Mouse (Mus musculus) midbrain, embryonic 14.5 days (tissue): Measurements from ENCODE around the gene Macf1. TPM values are rescaled to one million over a fixed set of nuclear protein-coding genes. Genes with fewer than 3 reads are reported as not detected.

ENCODE experiments used
- ATAC-seq: fragments of 200-750 bp; cut with Nextera tagmentation; 2 replicates; pipeline ENCODE4 v1.8.0; 2017; ENCODE audit warnings: moderate number of reproducible peaks, moderate library complexity; ENCODE audit not compliant: low FRiP score, low TSS enrichment
- DNase-seq: peaks from one replicate; pipeline ENCODE4 v3.0.0-alpha.2; 2015
- H3K27ac ChIP-seq: fragments of 300-500 bp; sonication (generic); replicated peaks from 2 replicates; pipeline ENCODE4 v1.5.1; 2014; ENCODE audit warnings: mild to moderate bottlenecking, low read depth, low read length, moderate library complexity
- H3K27me3 ChIP-seq: fragments of 300-500 bp; sonication (generic); 2 replicates; pipeline ENCODE4 v1.6.1; 2014; ENCODE audit warnings: low read length, control low read depth, mixed read lengths; ENCODE audit not compliant: control insufficient read depth, insufficient read depth
- H3K36me3 ChIP-seq: fragments of 300-500 bp; sonication (generic); 2 replicates; pipeline ENCODE4 v1.6.1; 2014; ENCODE audit warnings: low read length, control low read depth; ENCODE audit not compliant: control insufficient read depth, insufficient read depth
- H3K4me1 ChIP-seq: fragments of 300-500 bp; sonication (generic); 2 replicates; pipeline ENCODE4 v1.6.1; 2014; ENCODE audit warnings: mild to moderate bottlenecking, antibody characterized with exemption, low read length, control low read depth; ENCODE audit not compliant: control insufficient read depth, insufficient read depth
- H3K4me2 ChIP-seq: fragments of 300-500 bp; sonication (generic); 2 replicates; pipeline ENCODE4 v1.6.1; 2014; ENCODE audit warnings: mild to moderate bottlenecking, low read length, moderate library complexity
- H3K4me3 ChIP-seq: fragments of 300-500 bp; sonication (generic); replicated peaks from 2 replicates; pipeline ENCODE4 v1.5.1; 2014; ENCODE audit warnings: low read depth, low read length
- H3K9ac ChIP-seq: fragments of 300-500 bp; sonication (generic); replicated peaks from 2 replicates; pipeline ENCODE4 v1.6.1; 2014; ENCODE audit warnings: mild to moderate bottlenecking, low read length, moderate library complexity
- H3K9me3 ChIP-seq: fragments of 300-500 bp; sonication (generic); 2 replicates; pipeline ENCODE4 v1.6.1; 2016; ENCODE audit warnings: low read length, control low read depth, mixed read lengths; ENCODE audit not compliant: control insufficient read depth
- WGBS: fragments of 180-500 bp; shearing (Covaris S2); extraction: QIAGEN DNeasy Blood & Tissue Kit; methylation state at CpG from one replicate; pipeline ENCODE4 v1.1.7; 2014; 5-methylcytosine and 5-hydroxymethylcytosine counted together
- polyA plus RNA-seq: library from polyadenylated mRNA; unstranded; fragments of >200 nt; fragmentation: Nextera tagmentation; extraction: Ambion mirVana; gene quantifications from 2 replicates; pipeline ENCODE4 v1.2.1, GENCODE M21; 2014

The Macf1 gene
- polyA plus RNA-seq, 1 experiment from 2014 or later: 140 TPM

GRCm38 (mm10) chr4:123707340-123707739, 23.2 kb upstream of the Macf1 start:
- Histone ChIP-seq H3K4me2 (no peak overlapping the region), H3K4me1 (no peaks in the 10 kb centered on the region), H3K36me3 (peaks cover 4% of the 10 kb centered on the region; the same call in 1 of the 2 replicates), H3K9me3 (no peaks in the 10 kb centered on the region), H3K9ac (no peak overlapping the region), H3K4me3 (no peak overlapping the region), H3K27me3 (no peaks in the 10 kb centered on the region), H3K27ac (no peak overlapping the region)
- WGBS: 96% methylated on average over 5 of the region's 5 CpGs
- ATAC-seq: no peak
- DNase-seq: no peak

- H3K27me3 ChIP-seq: no peaks in the 10 kb centered on the region
- no peaks in the 10 kb centered on the region for H3K36me3 ChIP-seq
- no peak overlapping the region for H3K4me3 ChIP-seq
- WGBS: 93% methylated on average over 2 of the region's 2 CpGs
- DNase-seq: no peak
- H3K4me1 ChIP-seq: no peaks in the 10 kb centered on the region
- H3K9ac ChIP-seq: no peak overlapping the region
- no peak overlapping the region for H3K4me2 ChIP-seq
- ATAC-seq: no peak
- no peaks in the 10 kb centered on the region for H3K9me3 ChIP-seq
- H3K27ac ChIP-seq: no peak overlapping the region
Observed at GRCm38 (mm10) chr4:123705340-123705739, 21.2 kb upstream of the Macf1 start.

DNA sequence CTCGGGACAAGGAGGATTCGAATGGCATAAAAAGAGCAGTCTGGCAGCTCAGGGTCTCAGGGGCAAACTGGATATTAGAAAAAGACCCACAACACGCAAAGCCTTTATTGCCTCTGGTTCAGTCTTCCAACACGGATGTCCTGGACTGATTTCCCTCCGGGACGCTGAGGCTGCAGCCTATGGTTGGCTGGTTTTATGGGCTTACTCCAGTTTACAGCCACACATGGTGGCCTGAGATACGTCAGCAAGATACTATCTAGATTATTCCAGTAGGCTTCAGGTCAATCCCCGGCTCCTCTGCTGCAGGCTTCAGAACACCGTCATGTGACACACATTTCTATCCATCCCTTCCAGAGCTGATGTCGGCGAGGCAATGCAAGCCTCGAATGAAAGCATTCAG, 9.2 kb upstream of the Macf1 start:
- no peak overlapping the region for H3K4me2 ChIP-seq
- H3K36me3 ChIP-seq: no peaks in the 10 kb centered on the region
- no peaks in the 10 kb centered on the region for H3K9me3 ChIP-seq
- 79% methylated on average over 12 of the region's 12 CpGs for WGBS
- H3K27me3 ChIP-seq: no peaks in the 10 kb centered on the region
- H3K9ac ChIP-seq: no peak overlapping the region
- H3K4me1 ChIP-seq: no peaks in the 10 kb centered on the region
- no peak for DNase-seq
- no peak overlapping the region for H3K4me3 ChIP-seq
- no peak for ATAC-seq
- H3K27ac ChIP-seq: no peak overlapping the region

GRCm38 (mm10) chr4:123692071-123692470, 7.9 kb upstream of the Macf1 start:
- Histone ChIP-seq H3K36me3 (no peaks in the 10 kb centered on the region), H3K4me2 (no peak overlapping the region), H3K9me3 (no peaks in the 10 kb centered on the region), H3K4me1 (no peaks in the 10 kb centered on the region), H3K9ac (no peak overlapping the region), H3K4me3 (no peak overlapping the region), H3K27me3 (no peaks in the 10 kb centered on the region), H3K27ac (no peak overlapping the region)
- no peak for ATAC-seq
- DNase-seq: no peak
- 87% methylated on average over 3 of the region's 3 CpGs for WGBS

- DNase-seq: no peak
- no peak overlapping the region for H3K27ac ChIP-seq
- 78% methylated on average over 10 of the region's 10 CpGs for WGBS
Observed at GRCm38 (mm10) chr4:123690311-123690710, 6.2 kb upstream of the Macf1 start.

DNA sequence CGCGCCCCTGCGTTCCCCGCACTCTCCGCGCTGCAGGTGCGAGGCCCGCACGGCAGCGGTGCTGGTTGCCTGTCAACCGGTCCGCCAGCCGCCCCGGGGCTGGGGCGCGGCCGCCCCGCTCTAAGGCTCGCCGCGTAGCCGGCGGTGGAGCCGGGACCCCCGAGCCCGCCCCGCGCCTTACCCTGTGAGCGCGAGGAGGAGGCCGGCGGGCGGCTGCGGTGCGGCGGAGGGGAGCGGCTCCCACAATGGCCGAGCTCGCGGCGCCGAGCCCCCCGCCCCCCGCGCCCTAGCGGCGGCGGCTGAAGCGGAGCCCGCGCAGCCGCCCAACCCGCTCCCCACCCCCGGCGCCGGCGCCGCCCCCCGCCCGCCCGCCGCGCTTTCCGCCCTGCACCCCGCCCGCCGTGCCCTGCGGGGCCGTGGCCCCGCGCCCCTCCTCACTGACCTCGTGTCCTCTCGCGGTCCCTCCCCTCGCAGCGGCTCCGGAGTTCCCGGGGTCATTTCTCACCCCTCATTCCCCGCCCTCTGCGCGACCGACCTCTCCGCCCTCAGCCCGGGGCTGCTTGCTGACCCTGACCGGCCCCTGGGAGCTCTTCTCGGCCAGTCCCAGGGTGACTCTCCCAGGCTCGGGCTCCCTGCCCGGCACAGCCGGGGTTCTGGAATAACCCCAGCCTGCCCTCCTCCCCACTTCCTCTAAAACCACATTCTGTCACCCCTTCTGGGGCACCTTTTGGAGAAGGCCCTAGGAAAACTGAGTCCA, 3.0 kb upstream of the Macf1 start:
- Histone ChIP-seq H3K4me1 (peaks cover 18% of the 10 kb centered on the region), H3K36me3 (peaks cover 17% of the 10 kb centered on the region), H3K4me3 (peak overlapping the region; percentile 91), H3K27ac (peak overlapping the region; percentile 93), H3K27me3 (no peaks in the 10 kb centered on the region), H3K9ac (peak overlapping the region; percentile 98), H3K4me2 (peak overlapping the region; percentile 85), H3K9me3 (no peaks in the 10 kb centered on the region)
- WGBS: under 1% methylated on average over 70 of the region's 89 CpGs
- ATAC-seq (peak; percentile 75), DNase-seq (peak; percentile 82)

More at GRCm38 (mm10) chr4:123690311-123690710, 6.2 kb upstream of the Macf1 start:
- no peak overlapping the region for H3K4me3 ChIP-seq
- no peaks in the 10 kb centered on the region for H3K27me3 ChIP-seq
- no peak for ATAC-seq
- no peaks in the 10 kb centered on the region for H3K36me3 ChIP-seq
- peaks cover 10% of the 10 kb centered on the region for H3K4me1 ChIP-seq
- no peaks in the 10 kb centered on the region for H3K9me3 ChIP-seq
- H3K9ac ChIP-seq: no peak overlapping the region
- H3K4me2 ChIP-seq: no peak overlapping the region

DNA sequence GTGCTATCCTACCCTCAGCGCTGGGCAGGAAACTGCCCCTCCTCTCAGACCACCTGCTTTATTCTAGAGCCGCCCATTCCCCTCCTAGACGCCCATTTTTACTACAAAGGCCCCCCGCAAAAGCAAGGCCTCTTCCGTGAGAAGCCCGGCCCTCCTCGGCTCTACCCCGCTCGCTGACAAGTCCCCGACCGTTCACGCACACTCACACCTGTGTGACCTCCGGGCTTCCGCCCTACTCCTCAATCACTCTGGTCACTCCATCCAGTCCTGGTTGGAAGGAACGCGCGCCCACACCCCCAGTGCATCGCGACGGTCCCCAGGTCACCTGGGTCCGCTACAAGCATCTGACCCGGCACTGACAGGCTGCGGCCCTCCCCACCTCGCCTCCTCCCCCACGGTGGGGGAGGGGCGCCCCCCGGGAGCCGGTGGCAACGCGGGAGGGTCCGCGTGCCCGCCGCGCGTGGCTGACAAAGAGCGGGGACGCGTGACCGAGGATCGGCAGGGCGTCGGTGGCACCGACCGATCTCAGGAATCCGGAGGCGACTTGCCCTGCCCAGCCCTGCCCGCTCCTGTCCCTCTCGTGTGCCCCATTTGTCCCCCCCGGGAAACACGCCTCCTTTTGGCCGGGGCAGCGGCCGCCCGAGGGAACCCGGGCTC, 2.3 kb upstream of the Macf1 start:
- no peaks in the 10 kb centered on the region for H3K9me3 ChIP-seq
- peak overlapping the region; percentile 85 for H3K4me2 ChIP-seq
- 0% methylated on average over 56 of the region's 56 CpGs for WGBS
- no peaks in the 10 kb centered on the region for H3K27me3 ChIP-seq
- H3K4me1 ChIP-seq: peaks cover 18% of the 10 kb centered on the region
- DNase-seq (peak; percentile 75), ATAC-seq (peak; percentile 55)
- H3K36me3 ChIP-seq: peaks cover 20% of the 10 kb centered on the region
- H3K9ac ChIP-seq: peak overlapping the region; percentile 98
- H3K27ac ChIP-seq: peak overlapping the region; percentile 93
- H3K4me3 ChIP-seq: peak overlapping the region; percentile 91

- Histone ChIP-seq H3K4me2 (peak overlapping the region; percentile 85), H3K9me3 (no peaks in the 10 kb centered on the region), H3K27me3 (no peaks in the 10 kb centered on the region), H3K4me3 (peak overlapping the region; percentile 91), H3K36me3 (peaks cover 27% of the 10 kb centered on the region), H3K9ac (peak overlapping the region; percentile 98), H3K4me1 (peaks cover 18% of the 10 kb centered on the region), H3K27ac (peak overlapping the region; percentile 93)
- WGBS: 39% methylated on average over 8 of the region's 8 CpGs
- ATAC-seq (no peak), DNase-seq (peak; percentile 39)
Observed at GRCm38 (mm10) chr4:123685506-123686242, 1.5 kb upstream of the Macf1 start.
